Mouse (Mus musculus) neutrophil, adult 59 days (primary cell): Measurements from ENCODE around the gene Adnp. TPM values are rescaled to one million over a fixed set of nuclear protein-coding genes. Genes with fewer than 3 reads are reported as not detected.

Experiments used
- total RNA-seq, 2 experiments: library from RNA; stranded (reverse); gene quantifications; 1 replicate in 1 of 2; 2 replicates in 1 of 2; pipeline ENCODE4 v1.2.4; 2023

Adnp gene
- 10 to 100 TPM; 59.1 to 59.2 TPM for total RNA-seq

DNA sequence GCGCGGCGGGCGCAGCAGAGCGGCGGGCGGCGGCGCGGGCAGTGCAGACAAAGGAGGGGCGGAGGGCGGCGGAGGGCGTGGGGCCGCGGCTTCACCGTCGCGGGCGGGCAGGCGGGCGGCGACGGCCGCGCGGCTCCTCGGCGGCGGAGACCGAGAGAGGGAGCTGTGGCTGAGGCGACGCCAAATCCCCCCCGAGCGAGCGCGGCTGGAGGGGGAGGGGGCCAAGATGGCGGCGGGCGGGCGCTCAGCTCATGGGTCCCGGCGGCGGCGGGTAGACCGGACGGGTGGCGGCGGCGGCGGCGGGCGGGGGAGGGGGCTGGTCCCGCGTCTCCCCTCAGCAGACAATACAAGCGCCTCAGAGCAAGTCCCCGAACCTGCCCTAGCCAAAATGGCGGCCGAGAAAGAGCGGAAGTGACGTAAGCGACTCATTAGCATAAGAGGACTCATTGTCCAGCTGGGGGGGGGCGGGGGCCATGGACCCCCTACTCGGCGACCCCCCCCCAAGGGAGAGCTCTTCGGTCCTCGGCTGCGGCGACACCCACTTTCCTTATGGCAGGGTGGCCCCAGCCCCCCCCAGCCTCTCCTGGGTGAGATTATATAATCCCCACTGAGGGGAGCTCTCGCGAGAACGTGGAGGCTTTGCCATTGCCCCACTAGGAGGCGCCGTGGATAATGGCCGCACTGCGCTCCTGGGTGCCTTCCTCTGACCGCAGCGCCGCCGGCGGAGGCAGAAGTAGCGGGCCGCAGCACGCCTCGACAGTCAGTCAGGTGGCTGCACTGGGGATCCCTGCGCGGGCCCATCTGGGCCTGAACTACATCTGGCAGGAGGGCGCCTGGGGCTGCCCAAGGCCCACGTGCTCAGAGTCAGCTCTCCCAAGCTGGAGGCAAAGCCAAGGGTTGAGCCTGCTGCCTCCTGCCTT is at the start of gene Adnp:
Gene Adnp (minus strand): TSS at position 388 of the 920 bp plus-strand sequence.

DNA sequence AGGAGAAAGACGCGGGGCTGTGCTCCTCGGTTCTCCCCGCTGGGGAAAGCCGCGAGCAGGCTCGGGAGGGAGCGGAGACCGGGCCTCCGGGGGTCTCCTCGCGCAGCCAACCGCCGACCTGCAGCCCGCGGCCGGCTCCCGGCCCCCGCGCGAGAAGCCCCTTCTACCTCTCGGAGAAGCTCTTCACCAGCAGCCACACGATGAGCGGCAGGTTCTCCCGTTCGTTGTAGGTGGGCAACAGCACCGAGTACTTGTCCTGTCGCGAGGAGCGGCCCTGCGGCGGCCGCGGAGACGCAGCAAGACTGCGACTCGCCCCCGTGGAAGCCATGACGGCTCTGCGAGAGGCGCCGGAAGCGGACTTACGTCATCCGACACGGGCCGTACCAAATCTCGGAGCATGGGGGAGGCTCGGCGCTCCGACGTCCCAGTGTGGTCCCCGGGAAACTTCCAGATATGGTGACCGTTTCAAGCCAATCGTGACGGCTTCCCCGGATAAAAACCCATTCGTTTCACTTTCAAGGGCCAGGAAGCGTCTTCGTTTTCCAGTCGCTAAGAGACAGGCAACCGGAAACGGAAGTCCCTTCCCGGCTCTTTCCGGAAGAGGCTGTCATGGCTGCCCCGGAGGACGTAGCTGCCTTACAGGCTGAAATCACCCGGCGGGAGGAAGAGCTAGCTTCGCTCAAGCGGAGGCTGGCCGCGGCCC is 23.3 kb upstream of the Adnp start, which contains the start of the genes Gm20716, Dpm1 and Mocs3:
Gene Gm20716 (minus strand): TSS at position 339 of the 703 bp plus-strand sequence.
Gene Dpm1 (minus strand): TSS at position 566 of the 703 bp plus-strand sequence.
Gene Mocs3 (plus strand): TSS at position 597 of the 703 bp plus-strand sequence.

Other genes starting within 250 kb of the Adnp start
- gene Ripor3, start 196.5 kb downstream of the Adnp start, total RNA-seq = under 1 TPM in 1 of 2 experiments, not detected in 1; 0.55 TPM
- gene Pard6b, start 126.1 kb downstream of the Adnp start, total RNA-seq = under 1 TPM in 1 of 2 experiments, not detected in 1; 0.11 TPM
- gene Gm20716, start 23.3 kb upstream of the Adnp start, total RNA-seq = 1 to 10 TPM; 1.4 to 4.8 TPM
- gene Dpm1, start 23.5 kb upstream of the Adnp start, total RNA-seq = 10 to 100 TPM; 88.4 to 90.9 TPM
- 1 to 10 TPM; 5.1 to 7.0 TPM for gene Mocs3, start 23.5 kb upstream of the Adnp start, total RNA-seq
- gene Kcng1, start 74.6 kb upstream of the Adnp start, total RNA-seq = under 1 TPM; 0.24 to 0.31 TPM